In genomic region chr9:120985009-120985408, GRCm38 (mm10) we compare ENCODE assay signal across 16 mouse cellular contexts. TPM values are rescaled to one million over a fixed set of nuclear protein-coding genes. Genes with fewer than 3 reads are reported as not detected.
A peak's percentile ranks its signal among the peaks of the same experiment; 100 is the strongest.
DNase-seq lines count a peak whose midpoint lies in the region; ATAC-seq lines count a peak whose summit lies in the region.
"Had no signal": no experiment of that assay in that cellular context is flagged by ENCODE, and none has a peak within 500 bp of the region (broad histone marks: within the 10 kb centered on the region; RNA-seq: fewer than 3 reads in every experiment).

No protein-coding gene starts in this region.

- peaks cover 51% of the 10 kb centered on the region for H3K4me1 ChIP-seq in embryonic facial prominence, embryonic 13.5 days
- H3K4me1 ChIP-seq in intestine, embryonic 16.5 days (ENCODE audit: control insufficient read depth, insufficient read depth, low read length) = peaks cover 30% of the 10 kb centered on the region

- no peak overlapping the region for H3K4me2 ChIP-seq in embryonic facial prominence, embryonic 13.5 days
- H3K4me2 ChIP-seq in intestine, embryonic 16.5 days (ENCODE audit: low read depth, low read length) = no peak overlapping the region
- H3K4me2 ChIP-seq: forebrain, embryonic 15.5 days; heart, embryonic 13.5 days had no signal

- H3K36me3 ChIP-seq in embryonic facial prominence, embryonic 13.5 days = no peaks in the 10 kb centered on the region
- no peaks in the 10 kb centered on the region for H3K36me3 ChIP-seq in intestine, embryonic 16.5 days (ENCODE audit: control insufficient read depth, insufficient read depth, low read length)
- H3K36me3 ChIP-seq: forebrain, embryonic 15.5 days; heart, embryonic 13.5 days had no signal

- H3K9me3 ChIP-seq in embryonic facial prominence, embryonic 13.5 days = no peaks in the 10 kb centered on the region
- H3K9me3 ChIP-seq in intestine, embryonic 16.5 days (ENCODE audit: control insufficient read depth, low read length) = no peaks in the 10 kb centered on the region
- H3K9me3 ChIP-seq: forebrain, embryonic 15.5 days; heart, embryonic 13.5 days had no signal

- peak; percentile 61 for DNase-seq in kidney, adult 9 months
- no peak for DNase-seq in kidney, adult 18-20 months
- peak; percentile 69 for DNase-seq in yolk sac, embryonic 10.5 days (ENCODE audit: low spot score)
- DNase-seq in right cerebral cortex, postnatal 4 days = no peak
- no peak for DNase-seq in thymus, postnatal 10 days (ENCODE audit: low spot score in 2 of 2)
- DNase-seq: adrenal gland, adult 2 months; adrenal gland, postnatal 36 days; cerebellum, adult 2 months; cerebellum, postnatal 10 days; gastrocnemius, postnatal 36 days; heart, adult 11 months; heart, postnatal 36 days had no signal

- no peak for ATAC-seq in embryonic facial prominence, embryonic 13.5 days (ENCODE audit: insufficient number of reproducible peaks, insufficient read depth, low FRiP score, low TSS enrichment, low read depth)
- ATAC-seq in intestine, embryonic 16.5 days = peak; percentile 78
- ATAC-seq: forebrain, embryonic 15.5 days had no signal

- H3K27ac ChIP-seq in embryonic facial prominence, embryonic 13.5 days = peak overlapping the region; percentile 11; the same call in 1 of the 2 replicates
- H3K27ac ChIP-seq in intestine, embryonic 16.5 days (ENCODE audit: low read length) = peak overlapping the region; percentile 73
- H3K27ac ChIP-seq: forebrain, embryonic 15.5 days; heart, embryonic 13.5 days had no signal

- no peak overlapping the region for H3K9ac ChIP-seq in embryonic facial prominence, embryonic 13.5 days
- no peak overlapping the region for H3K9ac ChIP-seq in intestine, embryonic 16.5 days (ENCODE audit: low read depth, low read length)
- H3K9ac ChIP-seq: forebrain, embryonic 15.5 days; heart, embryonic 13.5 days had no signal

- H3K4me3 ChIP-seq in embryonic facial prominence, embryonic 13.5 days = no peak overlapping the region
- no peak overlapping the region for H3K4me3 ChIP-seq in intestine, embryonic 16.5 days (ENCODE audit: low read length)
- H3K4me3 ChIP-seq: forebrain, embryonic 15.5 days; heart, embryonic 13.5 days had no signal

- no peaks in the 10 kb centered on the region for H3K27me3 ChIP-seq in embryonic facial prominence, embryonic 13.5 days
- no peaks in the 10 kb centered on the region for H3K27me3 ChIP-seq in intestine, embryonic 16.5 days (replicated peaks; ENCODE audit: control insufficient read depth, insufficient read depth, low read length)
- H3K27me3 ChIP-seq: forebrain, embryonic 15.5 days; heart, embryonic 13.5 days had no signal

- 93% methylated on average over 5 of the region's 5 CpGs for WGBS in embryonic facial prominence, embryonic 13.5 days
- WGBS in intestine, embryonic 16.5 days = 80% methylated on average over 5 of the region's 5 CpGs

RNA-seq across cellular contexts. Expression of gene Ctnnb1, which starts 56.0 kb away (rescaled TPM):
- polyA plus RNA-seq in embryonic facial prominence, embryonic 13.5 days (2015; fragmentation: Nextera tagmentation; extraction: Ambion mirVana) = 774 and 809 TPM in 2 replicates
- 448 and 454 TPM in 2 replicates for polyA plus RNA-seq in intestine, embryonic 16.5 days (2015; fragmentation: Nextera tagmentation; extraction: Ambion mirVana)

Comparison
In these comparisons a context has a peak if more than half of its experiments do, and no peak if none do; other contexts are left out.
1. DNase-seq: peak in kidney, adult 9 months (single experiment) and yolk sac, embryonic 10.5 days (single experiment); none in kidney, adult 18-20 months (single experiment), right cerebral cortex, postnatal 4 days (single experiment) and thymus, postnatal 10 days (0 of 2).